Mouse (Mus musculus): Measurements from ENCODE around the gene Usp21. TPM values are rescaled to one million over a fixed set of nuclear protein-coding genes. Genes with fewer than 3 reads are reported as not detected.
"Not testable (repeated sequence)": the region's sequence is repeated elsewhere in the genome, so short reads cannot be mapped to it uniquely, and the experiment has no call there.

Usp21 gene
- polyA plus RNA-seq, 1 experiment, result 21.0 TPM

DNA sequence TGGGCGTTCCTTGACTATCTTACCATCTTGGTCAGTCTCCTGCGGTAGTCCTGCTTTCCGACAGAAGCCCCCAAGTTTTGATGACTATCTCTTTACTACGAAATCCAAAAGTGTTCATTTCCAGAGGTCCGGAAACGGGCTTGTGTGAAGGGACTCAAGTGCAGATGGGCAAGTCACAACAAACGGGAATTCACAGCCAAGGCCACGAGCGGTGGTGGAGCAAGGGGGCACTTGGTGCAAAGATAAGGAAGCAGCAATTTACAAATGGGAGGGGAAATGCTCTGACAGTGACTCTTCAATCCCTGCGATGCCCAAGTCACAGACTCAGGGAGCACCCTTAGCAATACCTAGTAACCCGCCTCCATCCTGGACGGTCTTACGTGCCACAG, 40.3 kb downstream of the Usp21 start:
- H3ac ChIP-seq (ENCODE audit: control insufficient read depth, insufficient read length), result no peak overlapping the region
- no peaks in the 10 kb centered on the region for H3K36me3 ChIP-seq (ENCODE audit: control insufficient read depth, insufficient read depth)
- H3K79me2 ChIP-seq (ENCODE audit: control insufficient read depth, insufficient read depth), result peaks cover 29% of the 10 kb centered on the region
- no peaks in the 10 kb centered on the region for H3K27me3 ChIP-seq (ENCODE audit: control insufficient read depth, insufficient read depth, insufficient read length)
- H3K4me3 ChIP-seq, result peak overlapping the region; percentile 62
- TF ChIP-seq USF1 (IDR thresholded peaks at IDR 0.05; ENCODE audit: low read depth) (no peak), POLR2A (IDR thresholded peaks at IDR 0.05; ENCODE audit: insufficient read length, low read depth) (no peak), TCF3 (IDR thresholded peaks at IDR 0.05; ENCODE audit: insufficient read length, low read depth) (no peak), E2F4 (IDR thresholded peaks at IDR 0.05; ENCODE audit: insufficient read depth) (no peak), MYOG (IDR thresholded peaks at IDR 0.05; ENCODE audit: control insufficient read depth in 1 of 3, insufficient read depth in 1 of 3, insufficient read length in 2 of 3, low read depth in 2 of 3) (no peak), POLR2AphosphoS2 (IDR thresholded peaks at IDR 0.05; ENCODE audit: insufficient read length, low read depth) (no peak), CEBPB (IDR thresholded peaks at IDR 0.05; ENCODE audit: insufficient read depth, poor library complexity, severe bottlenecking) (no peak), MAX (IDR thresholded peaks at IDR 0.05; ENCODE audit: low read depth) (no peak), TCF12 (IDR thresholded peaks at IDR 0.05; ENCODE audit: insufficient read depth, poor library complexity, severe bottlenecking) (no peak), SRF (IDR thresholded peaks at IDR 0.05; ENCODE audit: control insufficient read depth, insufficient read length, low read depth) (no peak), REST (IDR thresholded peaks at IDR 0.05; ENCODE audit: insufficient read depth, insufficient read length) (no peak)
- H3K4me2 ChIP-seq (ENCODE audit: low read depth), result peak overlapping the region; percentile 98

DNA sequence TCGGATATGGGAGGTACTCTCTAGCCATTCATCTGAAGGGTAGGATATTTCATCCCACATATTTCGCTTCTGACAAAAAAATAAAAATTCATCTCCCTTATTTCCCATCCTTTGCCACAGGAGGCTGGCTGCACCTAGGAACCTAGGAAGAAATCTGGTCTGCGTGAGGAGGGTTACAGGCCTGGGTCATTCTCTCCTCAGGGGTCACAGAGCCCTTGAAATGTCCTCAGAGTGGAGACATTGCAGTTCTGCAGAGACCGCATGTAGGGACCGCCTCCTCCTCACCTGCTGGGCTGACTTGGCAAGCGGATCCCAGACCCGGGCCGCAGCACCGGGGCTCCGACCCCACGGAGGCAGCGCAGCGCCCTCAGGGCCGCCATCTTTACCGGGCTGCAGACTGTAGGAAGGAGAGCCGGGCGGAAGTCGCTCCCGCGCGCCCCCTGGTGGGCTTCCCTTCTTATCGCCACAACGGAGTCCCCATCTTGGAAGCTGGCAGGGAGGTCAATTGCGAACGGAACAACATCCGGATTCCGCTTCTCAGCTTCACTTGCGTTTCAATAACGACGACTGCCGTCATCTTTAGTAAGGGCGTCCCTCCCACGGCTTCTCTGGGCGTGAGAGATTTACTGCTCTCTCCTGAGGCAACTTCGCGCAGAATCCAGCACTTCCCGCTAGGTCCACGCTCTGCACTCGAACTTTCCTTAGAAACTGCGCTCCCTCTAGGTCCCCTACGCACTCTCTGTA, 40.9 kb downstream of the Usp21 start:
- H3K36me3 ChIP-seq (ENCODE audit: control insufficient read depth, insufficient read depth), result no peaks in the 10 kb centered on the region
- H3K27me3 ChIP-seq (ENCODE audit: control insufficient read depth, insufficient read depth, insufficient read length), result no peaks in the 10 kb centered on the region
- peak overlapping the region; percentile 98 for H3K4me2 ChIP-seq (ENCODE audit: low read depth)
- H3K4me3 ChIP-seq, result peak overlapping the region; percentile 62
- peaks cover 29% of the 10 kb centered on the region for H3K79me2 ChIP-seq (ENCODE audit: control insufficient read depth, insufficient read depth)
- TF ChIP-seq POLR2AphosphoS2 (IDR thresholded peaks at IDR 0.05; ENCODE audit: insufficient read length, low read depth) (peak; percentile 67), USF1 (IDR thresholded peaks at IDR 0.05; ENCODE audit: low read depth) (no peak), TCF12 (IDR thresholded peaks at IDR 0.05; ENCODE audit: insufficient read depth, poor library complexity, severe bottlenecking) (no peak), E2F4 (IDR thresholded peaks at IDR 0.05; ENCODE audit: insufficient read depth) (no peak), REST (IDR thresholded peaks at IDR 0.05; ENCODE audit: insufficient read depth, insufficient read length) (no peak), SRF (IDR thresholded peaks at IDR 0.05; ENCODE audit: control insufficient read depth, insufficient read length, low read depth) (no peak), MAX (IDR thresholded peaks at IDR 0.05; ENCODE audit: low read depth) (no peak), CEBPB (IDR thresholded peaks at IDR 0.05; ENCODE audit: insufficient read depth, poor library complexity, severe bottlenecking) (no peak), POLR2A (IDR thresholded peaks at IDR 0.05; ENCODE audit: insufficient read length, low read depth) (peak; percentile 81)
- no peak overlapping the region for H3ac ChIP-seq (ENCODE audit: control insufficient read depth, insufficient read length)

DNA sequence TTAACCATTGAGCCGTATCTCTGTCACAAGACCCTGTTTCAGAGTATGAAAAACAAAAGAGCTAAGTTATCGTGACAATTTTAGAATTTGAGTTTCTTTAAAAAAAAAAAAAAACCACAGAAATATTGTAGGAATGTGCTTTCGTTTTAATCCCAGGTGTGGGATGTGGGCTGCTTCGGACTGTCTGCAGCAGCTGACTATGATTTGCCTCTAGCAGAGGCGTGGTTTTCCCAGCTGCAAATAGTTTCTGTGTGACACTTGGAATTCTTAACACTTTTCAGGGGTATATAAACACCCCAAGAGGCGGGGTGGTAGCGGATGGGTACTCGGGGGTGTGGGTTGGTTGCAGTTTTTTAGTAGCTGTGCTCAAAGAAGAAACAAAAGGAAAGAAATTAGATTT, 42.4 kb downstream of the Usp21 start:
- no peaks in the 10 kb centered on the region for H3K27me3 ChIP-seq (ENCODE audit: control insufficient read depth, insufficient read depth, insufficient read length)
- H3K4me3 ChIP-seq, result peak overlapping the region; percentile 62
- no peak overlapping the region for H3ac ChIP-seq (ENCODE audit: control insufficient read depth, insufficient read length)
- H3K79me2 ChIP-seq (ENCODE audit: control insufficient read depth, insufficient read depth), result peaks cover 29% of the 10 kb centered on the region
- H3K36me3 ChIP-seq (ENCODE audit: control insufficient read depth, insufficient read depth), result no peaks in the 10 kb centered on the region
- no peak for TF ChIP-seq MAX (IDR thresholded peaks at IDR 0.05; ENCODE audit: low read depth)
- peak in 1 of 3 experiments; percentile 49 for TF ChIP-seq MYOG (IDR thresholded peaks at IDR 0.05; ENCODE audit: control insufficient read depth in 1 of 3, insufficient read depth in 1 of 3, insufficient read length in 2 of 3, low read depth in 2 of 3)
- TF ChIP-seq MYOD1 (IDR thresholded peaks at IDR 0.05; ENCODE audit: control insufficient read depth in 1 of 3, insufficient read length in 2 of 3, low read depth in 2 of 3), result peak in 2 of 3 experiments; percentile 6 to 54
- TF ChIP-seq REST (IDR thresholded peaks at IDR 0.05; ENCODE audit: insufficient read depth, insufficient read length), result no peak
- TF ChIP-seq TCF12 (IDR thresholded peaks at IDR 0.05; ENCODE audit: insufficient read depth, poor library complexity, severe bottlenecking), result peak; percentile 24
- peak overlapping the region; percentile 97 for H3K4me2 ChIP-seq (ENCODE audit: low read depth)

DNA sequence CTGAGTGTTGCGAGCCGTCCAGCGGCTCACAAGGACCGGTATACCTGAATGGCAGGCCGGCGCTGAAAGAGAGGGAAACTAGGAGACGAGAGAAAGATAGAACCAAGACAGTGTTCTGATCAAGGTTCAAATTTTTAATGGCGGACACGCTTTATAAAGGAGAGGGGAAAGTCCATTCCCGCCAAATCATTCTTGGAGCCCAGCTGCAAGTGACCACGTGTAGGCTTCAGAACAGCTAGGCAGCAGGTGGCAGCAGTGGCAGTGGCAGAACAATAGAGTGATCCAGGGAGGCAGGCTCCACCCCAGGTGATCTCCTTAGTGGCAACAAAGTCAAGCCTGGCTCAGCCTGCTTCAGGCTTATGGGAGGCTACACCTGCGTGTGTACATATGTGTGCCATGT, 45.8 kb downstream of the Usp21 start:
- not testable (repeated sequence) for H3K27me3 ChIP-seq (ENCODE audit: control insufficient read depth, insufficient read depth, insufficient read length); H3ac ChIP-seq (ENCODE audit: control insufficient read depth, insufficient read length); H3K4me3 ChIP-seq; H3K4me2 ChIP-seq (ENCODE audit: low read depth)
- peaks cover 13% of the 10 kb centered on the region for H3K36me3 ChIP-seq (ENCODE audit: control insufficient read depth, insufficient read depth)
- H3K79me2 ChIP-seq (ENCODE audit: control insufficient read depth, insufficient read depth), result peaks cover 29% of the 10 kb centered on the region

DNA sequence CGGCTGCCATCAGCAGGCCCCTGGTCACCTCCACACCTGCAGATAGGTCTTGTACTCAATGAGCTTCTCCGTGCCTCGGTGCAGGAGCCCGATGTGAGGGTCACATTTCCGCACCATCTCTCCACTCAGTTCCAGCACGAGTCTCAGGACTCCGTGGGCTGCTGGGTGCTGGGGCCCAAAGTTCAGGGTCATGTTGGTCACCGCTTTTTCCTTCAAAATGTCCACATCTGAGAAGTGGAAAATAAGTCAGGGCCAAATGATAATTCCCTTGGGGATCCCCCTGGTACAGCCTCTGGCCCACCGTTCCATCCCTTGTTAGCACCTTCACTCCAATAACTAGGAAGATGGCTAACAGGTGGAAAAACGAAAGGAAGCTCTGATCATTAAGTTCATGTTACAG, 46.9 kb downstream of the Usp21 start:
- no peak overlapping the region for H3K4me2 ChIP-seq (ENCODE audit: low read depth)
- H3K27me3 ChIP-seq (ENCODE audit: control insufficient read depth, insufficient read depth, insufficient read length), result no peaks in the 10 kb centered on the region
- no peak overlapping the region for H3K4me3 ChIP-seq
- no peak overlapping the region for H3ac ChIP-seq (ENCODE audit: control insufficient read depth, insufficient read length)
- H3K79me2 ChIP-seq (ENCODE audit: control insufficient read depth, insufficient read depth), result peaks cover 19% of the 10 kb centered on the region
- H3K36me3 ChIP-seq (ENCODE audit: control insufficient read depth, insufficient read depth), result peaks cover 18% of the 10 kb centered on the region
- TF ChIP-seq SRF (IDR thresholded peaks at IDR 0.05; ENCODE audit: control insufficient read depth, insufficient read length, low read depth) (no peak), POLR2AphosphoS2 (IDR thresholded peaks at IDR 0.05; ENCODE audit: insufficient read length, low read depth) (no peak), MAX (IDR thresholded peaks at IDR 0.05; ENCODE audit: low read depth) (no peak), MYOD1 (IDR thresholded peaks at IDR 0.05; ENCODE audit: control insufficient read depth in 1 of 3, insufficient read length in 2 of 3, low read depth in 2 of 3) (no peak), MYOG (IDR thresholded peaks at IDR 0.05; ENCODE audit: control insufficient read depth in 1 of 3, insufficient read depth in 1 of 3, insufficient read length in 2 of 3, low read depth in 2 of 3) (no peak), CEBPB (IDR thresholded peaks at IDR 0.05; ENCODE audit: insufficient read depth, poor library complexity, severe bottlenecking) (no peak), E2F4 (IDR thresholded peaks at IDR 0.05; ENCODE audit: insufficient read depth) (no peak), TCF3 (IDR thresholded peaks at IDR 0.05; ENCODE audit: insufficient read length, low read depth) (no peak), REST (IDR thresholded peaks at IDR 0.05; ENCODE audit: insufficient read depth, insufficient read length) (no peak), POLR2A (IDR thresholded peaks at IDR 0.05; ENCODE audit: insufficient read length, low read depth) (no peak), TCF12 (IDR thresholded peaks at IDR 0.05; ENCODE audit: insufficient read depth, poor library complexity, severe bottlenecking) (no peak), USF1 (IDR thresholded peaks at IDR 0.05; ENCODE audit: low read depth) (no peak)

Data from myocyte (in vitro differentiated cells).